Mouse (Mus musculus) megakaryocyte, embryonic 14.5 days (primary cell): Measurements from ENCODE around the gene Phykpl. TPM values are rescaled to one million over a fixed set of nuclear protein-coding genes. Genes with fewer than 3 reads are reported as not detected.

Experiments used
- H3K27me3 ChIP-seq: replicated peaks from 2 replicates; pipeline ENCODE3; 2012; ENCODE audit warnings: inconsistent platforms
- H3K36me3 ChIP-seq: replicated peaks from 2 replicates; pipeline ENCODE3; 2012; ENCODE audit warnings: low read length, inconsistent platforms, mixed read lengths
- H3K4me1 ChIP-seq: 2 replicates; pipeline ENCODE4 v1.6.1; 2012; ENCODE audit warnings: inconsistent platforms
- H3K4me3 ChIP-seq: replicated peaks from 2 replicates; pipeline ENCODE3; 2012; ENCODE audit warnings: moderate library complexity, mild to moderate bottlenecking, inconsistent platforms
- H3K9me3 ChIP-seq: 2 replicates; pipeline ENCODE4 v1.6.1; 2012; ENCODE audit warnings: inconsistent platforms
- FLI1 ChIP-seq: IDR thresholded peaks from 2 replicates; pipeline ENCODE4 v1.6.1; 2012; ENCODE audit warnings: low read length, inconsistent platforms, mixed read lengths
- GATA1 ChIP-seq: IDR thresholded peaks from 3 replicates; pipeline ENCODE4 v1.6.1; 2012; ENCODE audit warnings: mixed read lengths, low read length, inconsistent platforms, borderline replicate concordance
- polyA plus RNA-seq: library from polyadenylated mRNA; stranded (reverse); fragments of >175 nt; gene quantifications from 2 replicates; pipeline ENCODE4 v1.2.3, GENCODE M21; 2012; ENCODE audit warnings: low replicate concordance; ENCODE audit not compliant: insufficient read depth

Phykpl gene
- polyA plus RNA-seq, 1 experiment: 10.1 TPM

DNA sequence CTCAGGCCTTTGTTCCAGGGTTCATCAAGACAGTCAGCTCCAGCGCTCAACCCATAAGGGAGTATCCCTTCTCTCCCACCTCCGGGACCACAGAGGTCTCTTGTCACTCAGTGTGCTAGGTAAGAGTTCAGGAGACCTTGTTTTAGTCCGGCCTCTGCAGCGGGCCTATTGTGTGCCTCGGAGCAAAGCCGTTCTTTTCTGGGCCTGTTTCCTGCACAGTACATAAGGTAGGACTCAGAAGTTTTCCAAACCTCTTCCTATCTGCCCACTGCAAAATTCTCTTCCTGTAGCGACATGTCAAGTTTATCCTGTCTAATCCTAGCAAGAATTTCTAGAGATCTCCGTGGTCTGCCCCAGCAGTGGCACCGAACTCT is 513 bp upstream of the Phykpl start:
- Histone ChIP-seq H3K9me3 (no peaks in the 10 kb centered on the region), H3K4me1 (peaks cover 89% of the 10 kb centered on the region), H3K36me3 (peaks cover 37% of the 10 kb centered on the region), H3K27me3 (no peaks in the 10 kb centered on the region), H3K4me3 (peak overlapping the region; percentile 95)
- TF ChIP-seq GATA1 (no peak), FLI1 (no peak)

GRCm38 (mm10) chr11:51585608-51586252 is 1.2 kb downstream of the Phykpl start:
- H3K4me1 ChIP-seq: peaks cover 80% of the 10 kb centered on the region

DNA sequence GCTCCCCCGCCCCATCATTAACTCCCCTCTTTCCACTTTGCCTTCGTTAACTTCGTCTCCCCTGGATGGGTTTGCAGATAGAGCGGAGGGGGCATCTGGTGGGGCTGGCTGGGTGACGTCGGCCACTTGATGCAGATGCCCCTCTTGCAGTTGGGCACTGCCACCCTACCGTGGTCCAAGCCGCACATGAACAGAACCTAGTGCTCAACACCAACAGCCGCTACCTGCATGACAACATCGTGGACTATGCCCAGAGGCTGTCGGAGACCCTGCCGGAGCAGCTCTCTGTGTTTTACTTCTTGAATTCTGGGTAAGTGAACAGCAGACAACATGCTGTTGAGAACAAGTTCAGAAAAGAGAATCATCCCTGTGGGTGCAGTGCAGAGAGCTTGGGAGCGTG is 1.9 kb downstream of the Phykpl start:
- peaks cover 80% of the 10 kb centered on the region for H3K4me1 ChIP-seq
- TF ChIP-seq GATA1 (no peak), FLI1 (no peak)
- H3K4me3 ChIP-seq: peak overlapping the region; percentile 28
- peaks cover 54% of the 10 kb centered on the region for H3K36me3 ChIP-seq
- H3K9me3 ChIP-seq: no peaks in the 10 kb centered on the region
- no peaks in the 10 kb centered on the region for H3K27me3 ChIP-seq

More at GRCm38 (mm10) chr11:51585608-51586252, 1.2 kb downstream of the Phykpl start:
- H3K36me3 ChIP-seq: peaks cover 48% of the 10 kb centered on the region
- H3K27me3 ChIP-seq: no peaks in the 10 kb centered on the region
- no peaks in the 10 kb centered on the region for H3K9me3 ChIP-seq
- TF ChIP-seq FLI1 (no peak), GATA1 (no peak)
- H3K4me3 ChIP-seq: peak overlapping the region; percentile 95

DNA sequence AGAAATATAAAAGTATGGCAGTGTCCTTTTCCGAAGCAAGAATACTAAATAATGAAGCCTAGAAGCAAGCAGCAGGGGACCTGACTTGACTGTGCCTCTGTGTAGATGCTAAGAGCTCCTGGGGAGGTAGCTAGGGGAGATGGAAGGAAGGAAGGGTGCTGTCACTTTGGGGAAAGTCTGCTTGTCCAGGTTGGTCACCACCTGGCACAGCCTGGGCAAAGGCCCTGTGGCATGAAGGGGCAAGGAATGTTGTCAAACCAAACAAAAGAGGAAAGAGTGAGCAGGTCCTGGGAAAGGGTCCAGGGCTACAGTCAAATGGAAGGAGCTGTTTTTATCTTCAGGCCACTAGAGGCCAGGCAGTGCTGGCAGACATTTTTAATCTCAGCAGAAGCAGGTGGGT is 2.5 kb downstream of the Phykpl start:
- Histone ChIP-seq H3K36me3 (peaks cover 61% of the 10 kb centered on the region), H3K9me3 (no peaks in the 10 kb centered on the region), H3K27me3 (no peaks in the 10 kb centered on the region), H3K4me1 (peaks cover 79% of the 10 kb centered on the region), H3K4me3 (no peak overlapping the region)
- TF ChIP-seq FLI1 (no peak), GATA1 (no peak)

DNA sequence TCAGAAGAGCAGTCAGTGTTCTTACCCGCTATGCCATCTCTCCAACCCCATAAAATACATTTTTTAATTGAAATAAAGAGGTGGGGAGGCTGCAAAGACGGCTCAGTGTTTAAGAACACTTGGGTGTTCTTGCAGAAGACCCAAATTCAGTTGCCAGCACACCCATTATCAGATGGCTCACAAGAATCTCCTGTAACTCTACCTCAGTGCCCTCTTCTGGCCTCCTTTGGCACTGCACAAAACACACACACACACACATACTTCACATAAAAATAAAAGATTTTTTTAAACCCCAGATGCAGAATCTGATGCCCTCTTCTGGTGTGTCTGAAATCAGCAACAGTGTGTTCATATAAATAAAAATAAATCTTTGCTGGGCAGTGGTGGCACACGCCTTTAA is 4.3 kb downstream of the Phykpl start:
- H3K4me1 ChIP-seq: peaks cover 67% of the 10 kb centered on the region
- peaks cover 79% of the 10 kb centered on the region for H3K36me3 ChIP-seq
- H3K4me3 ChIP-seq: no peak overlapping the region

GRCm38 (mm10) chr11:51590002-51590401 is 5.4 kb downstream of the Phykpl start:
- TF ChIP-seq FLI1: no peak
- TF ChIP-seq GATA1: no peak
- H3K9me3 ChIP-seq: no peaks in the 10 kb centered on the region
- no peaks in the 10 kb centered on the region for H3K27me3 ChIP-seq
- H3K4me3 ChIP-seq: no peak overlapping the region
- peaks cover 65% of the 10 kb centered on the region for H3K4me1 ChIP-seq
- H3K36me3 ChIP-seq: peaks cover 89% of the 10 kb centered on the region

More for the DNA sequence above, 4.3 kb downstream of the Phykpl start:
- H3K27me3 ChIP-seq: no peaks in the 10 kb centered on the region
- no peak for TF ChIP-seq GATA1
- TF ChIP-seq FLI1: no peak
- no peaks in the 10 kb centered on the region for H3K9me3 ChIP-seq

DNA sequence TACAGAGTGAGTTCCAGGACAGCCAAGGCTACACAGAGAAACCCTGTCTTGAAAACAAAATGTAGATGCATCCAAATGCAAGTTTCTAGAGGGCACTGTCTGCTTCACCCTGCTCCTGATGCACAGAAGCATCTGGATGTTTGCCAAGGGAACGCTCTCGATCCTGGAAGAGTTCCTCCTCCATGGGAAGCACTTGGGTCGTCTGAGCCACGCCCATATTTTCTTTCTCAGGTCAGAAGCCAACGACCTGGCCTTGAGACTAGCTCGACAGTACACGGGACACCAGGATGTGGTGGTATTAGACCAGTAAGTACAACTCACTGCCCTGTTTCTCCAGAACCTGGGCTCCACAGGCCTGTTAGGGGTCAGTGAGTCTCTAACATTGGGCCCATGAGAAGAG is 6.6 kb downstream of the Phykpl start:
- Histone ChIP-seq H3K9me3 (no peaks in the 10 kb centered on the region), H3K36me3 (peaks cover 94% of the 10 kb centered on the region), H3K27me3 (no peaks in the 10 kb centered on the region), H3K4me1 (peaks cover 58% of the 10 kb centered on the region), H3K4me3 (no peak overlapping the region)
- TF ChIP-seq GATA1 (no peak), FLI1 (no peak)

DNA sequence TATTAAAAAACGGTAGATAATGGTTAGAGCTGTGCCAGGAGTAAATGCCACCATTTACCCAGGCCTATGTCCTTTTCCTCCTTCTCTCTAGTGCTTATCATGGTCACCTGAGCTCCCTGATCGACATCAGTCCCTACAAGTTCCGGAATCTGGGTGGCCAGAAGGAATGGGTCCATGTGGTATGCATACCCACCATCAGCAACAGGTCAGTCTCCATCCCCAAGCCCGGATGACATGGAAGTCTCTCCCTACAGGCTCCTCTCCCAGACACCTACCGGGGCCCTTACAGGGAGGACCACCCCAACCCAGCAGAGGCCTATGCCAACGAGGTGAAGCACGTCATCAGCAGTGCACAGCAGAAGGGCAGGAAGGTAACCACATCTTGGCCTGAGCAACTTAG is 7.4 kb downstream of the Phykpl start:
- no peak overlapping the region for H3K4me3 ChIP-seq
- H3K36me3 ChIP-seq: peaks cover 94% of the 10 kb centered on the region
- no peak for TF ChIP-seq GATA1
- TF ChIP-seq FLI1: no peak
- H3K4me1 ChIP-seq: peaks cover 57% of the 10 kb centered on the region
- H3K27me3 ChIP-seq: no peaks in the 10 kb centered on the region
- no peaks in the 10 kb centered on the region for H3K9me3 ChIP-seq

DNA sequence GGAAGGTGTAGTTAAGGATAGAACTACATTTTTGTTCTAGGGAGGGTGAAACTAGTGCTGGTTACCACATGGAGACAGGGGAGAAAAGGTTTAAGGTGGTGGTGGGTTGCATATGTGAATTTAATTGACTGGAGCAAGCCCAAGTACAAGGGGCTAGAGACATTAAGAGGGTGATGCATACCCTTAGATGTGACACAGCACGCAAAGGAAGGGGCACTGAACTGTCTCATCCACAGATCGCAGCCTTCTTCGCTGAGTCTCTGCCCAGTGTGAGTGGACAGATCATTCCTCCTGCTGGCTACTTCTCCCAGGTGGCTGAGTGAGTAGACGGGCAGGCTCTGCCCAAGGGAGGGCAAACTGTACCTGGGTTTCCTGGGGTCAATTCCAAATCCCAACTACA is 8.8 kb downstream of the Phykpl start:
- TF ChIP-seq GATA1 (no peak), FLI1 (no peak)
- Histone ChIP-seq H3K4me3 (no peak overlapping the region), H3K9me3 (no peaks in the 10 kb centered on the region), H3K27me3 (no peaks in the 10 kb centered on the region), H3K36me3 (peaks cover 94% of the 10 kb centered on the region), H3K4me1 (peaks cover 56% of the 10 kb centered on the region)

DNA sequence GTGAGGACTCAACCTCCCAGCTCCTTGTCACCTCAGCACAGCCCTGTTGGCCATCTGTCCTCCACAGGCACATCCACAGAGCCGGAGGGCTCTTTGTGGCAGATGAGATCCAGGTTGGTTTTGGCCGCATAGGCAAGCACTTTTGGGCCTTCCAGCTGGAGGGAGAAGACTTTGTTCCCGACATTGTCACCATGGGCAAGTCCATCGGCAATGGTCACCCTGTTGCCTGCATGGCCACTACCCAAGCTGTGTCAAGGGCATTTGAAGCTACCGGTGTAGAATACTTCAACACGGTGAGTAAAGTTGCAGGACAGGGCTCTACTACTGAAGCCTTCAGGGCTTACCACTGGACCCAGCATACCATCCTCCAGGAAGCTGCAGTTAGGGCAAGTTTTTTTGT is 9.3 kb downstream of the Phykpl start:
- H3K27me3 ChIP-seq: no peaks in the 10 kb centered on the region
- H3K4me3 ChIP-seq: no peak overlapping the region
- TF ChIP-seq GATA1 (no peak), FLI1 (no peak)
- peaks cover 57% of the 10 kb centered on the region for H3K4me1 ChIP-seq
- peaks cover 95% of the 10 kb centered on the region for H3K36me3 ChIP-seq
- no peaks in the 10 kb centered on the region for H3K9me3 ChIP-seq
